8 mouse cellular contexts compared by ENCODE assay signal in the genomic region with DNA sequence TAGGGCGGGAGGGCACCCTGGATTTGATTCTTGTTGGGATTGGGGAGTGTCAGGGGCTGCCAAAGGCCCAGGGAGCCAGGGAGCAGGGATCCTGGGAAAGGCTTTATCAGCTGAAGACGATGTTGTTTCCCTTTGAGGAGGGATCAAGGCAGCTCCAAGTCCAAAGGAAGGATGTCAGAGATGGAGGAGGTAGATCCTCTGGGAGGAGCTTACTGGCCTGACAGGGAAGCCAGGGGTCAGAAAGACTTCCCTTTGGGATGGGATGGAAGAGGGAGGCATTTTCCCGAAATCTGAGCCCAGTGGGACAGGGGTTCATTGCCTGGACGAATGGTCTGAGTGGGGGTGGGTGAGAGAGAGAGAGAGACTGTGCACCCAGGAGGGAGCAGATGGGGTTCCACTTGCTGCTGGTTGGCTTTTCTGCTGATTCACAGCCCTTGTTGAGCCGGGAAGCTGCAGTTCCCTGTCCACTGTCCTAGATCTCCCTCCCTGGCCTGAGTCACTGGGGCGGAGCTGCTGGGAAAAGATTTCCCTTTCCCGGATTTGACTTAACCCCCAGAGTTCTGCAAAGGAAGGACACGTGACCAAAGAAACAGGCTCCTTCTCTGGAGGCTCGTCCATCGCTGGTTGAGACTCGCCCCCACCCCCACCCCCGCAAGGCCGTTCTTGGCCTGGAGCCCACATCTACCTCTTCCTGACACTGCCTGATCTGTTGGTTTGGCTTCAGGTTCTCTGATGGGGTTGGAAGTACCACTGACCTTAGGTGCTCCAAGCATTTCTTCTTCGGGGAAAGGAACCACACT. TPM values are rescaled to one million over a fixed set of nuclear protein-coding genes. Genes with fewer than 3 reads are reported as not detected.
DNase-seq lines count a peak whose midpoint lies in the region; ATAC-seq lines count a peak whose summit lies in the region.

No protein-coding gene starts in this region.

- H3K27ac ChIP-seq in heart, embryonic 10.5 days = peak overlapping the region; percentile 60
- H3K27ac ChIP-seq in kidney, embryonic 15.5 days = peak overlapping the region; percentile 70

- H3K36me3 ChIP-seq in heart, embryonic 10.5 days = peaks cover 24% of the 10 kb centered on the region
- H3K36me3 ChIP-seq in kidney, embryonic 15.5 days = peaks cover 27% of the 10 kb centered on the region

- peak overlapping the region; percentile 16 for H3K4me3 ChIP-seq in heart, embryonic 10.5 days
- peak overlapping the region; percentile 4; the same call in 1 of the 2 replicates for H3K4me3 ChIP-seq in kidney, embryonic 15.5 days (replicated peaks)

- 5% methylated on average over 14 of the region's 14 CpGs for WGBS in heart, embryonic 10.5 days
- 8% methylated on average over 14 of the region's 14 CpGs for WGBS in kidney, embryonic 15.5 days

- peak overlapping the region; percentile 44 for H3K4me2 ChIP-seq in kidney, embryonic 15.5 days

- no peaks in the 10 kb centered on the region for H3K9me3 ChIP-seq in heart, embryonic 10.5 days
- H3K9me3 ChIP-seq in kidney, embryonic 15.5 days (replicated peaks) = no peaks in the 10 kb centered on the region

- H3K27me3 ChIP-seq in heart, embryonic 10.5 days (ENCODE audit: insufficient read depth, poor library complexity, severe bottlenecking) = peaks cover 25% of the 10 kb centered on the region
- H3K27me3 ChIP-seq in kidney, embryonic 15.5 days = no peaks in the 10 kb centered on the region

- peak overlapping the region; percentile 32; the same call in 1 of the 2 replicates for H3K9ac ChIP-seq in kidney, embryonic 15.5 days

- H3K4me1 ChIP-seq in heart, embryonic 10.5 days = peaks cover 72% of the 10 kb centered on the region
- H3K4me1 ChIP-seq in kidney, embryonic 15.5 days = peaks cover 75% of the 10 kb centered on the region

- peak; percentile 46 for DNase-seq in right cerebral cortex, adult 18-20 months
- DNase-seq in right cerebral cortex, postnatal 14 days = no peak
- peak; percentile 78 for DNase-seq in adrenal gland, postnatal 25 days
- no peak for DNase-seq in heart, embryonic 10.5 days (ENCODE audit: low spot score)
- DNase-seq in lung, postnatal 10 days = peak; percentile 86
- peak; percentile 55 to 80 for DNase-seq in urinary bladder, postnatal 36 days (ENCODE audit: low spot score in 2 of 2)

- ATAC-seq in kidney, embryonic 15.5 days (replicated peaks; ENCODE audit: low FRiP score) = peak; percentile 56
- ATAC-seq in inflammation-experienced regulatory T-cells, adult 6 months = no peak

RNA-seq across cellular contexts. Expression of a gene that starts 5.4 kb away (rescaled TPM):
- 247 and 250 TPM in 2 replicates for total RNA-seq in adrenal gland, postnatal 25 days (2021)
- polyA plus RNA-seq in heart, embryonic 10.5 days (2016; fragmentation: Nextera tagmentation; extraction: Ambion mirVana) = 33.6 and 35.3 TPM in 2 replicates
- 73.2 and 83.3 TPM in 2 replicates for polyA plus RNA-seq in kidney, embryonic 15.5 days (2015; fragmentation: Nextera tagmentation; extraction: Ambion mirVana)
- 10 to 100 TPM; 23.3 to 28.5 (median 24.7) TPM for polyA plus RNA-seq in inflammation-experienced regulatory T-cells, adult 6 months (2017; shearing (Covaris generic))

RNA-seq across cellular contexts. Expression of a gene that starts 26.0 kb away (rescaled TPM):
- 0.30 and 0.38 TPM in 2 replicates for total RNA-seq in adrenal gland, postnatal 25 days (2021)
- 0.20 TPM in 1 of 2 replicates, not detected in the other for polyA plus RNA-seq in heart, embryonic 10.5 days (2016; fragmentation: Nextera tagmentation; extraction: Ambion mirVana)
- polyA plus RNA-seq in kidney, embryonic 15.5 days (2015; fragmentation: Nextera tagmentation; extraction: Ambion mirVana) = 4.7 and 4.9 TPM in 2 replicates
- polyA plus RNA-seq in inflammation-experienced regulatory T-cells, adult 6 months (2017; shearing (Covaris generic)) = not detected

RNA-seq across cellular contexts. Expression of a gene that starts 34.1 kb away (rescaled TPM):
- total RNA-seq in adrenal gland, postnatal 25 days (2021) = 1.6 and 1.9 TPM in 2 replicates
- polyA plus RNA-seq in heart, embryonic 10.5 days (2016; fragmentation: Nextera tagmentation; extraction: Ambion mirVana) = 0.65 and 0.98 TPM in 2 replicates
- polyA plus RNA-seq in kidney, embryonic 15.5 days (2015; fragmentation: Nextera tagmentation; extraction: Ambion mirVana) = 4.4 and 4.8 TPM in 2 replicates
- not detected for polyA plus RNA-seq in inflammation-experienced regulatory T-cells, adult 6 months (2017; shearing (Covaris generic))

RNA-seq across cellular contexts. Expression of a gene that starts 40.9 kb away (rescaled TPM):
- total RNA-seq in adrenal gland, postnatal 25 days (2021) = 78.7 and 91.8 TPM in 2 replicates
- polyA plus RNA-seq in heart, embryonic 10.5 days (2016; fragmentation: Nextera tagmentation; extraction: Ambion mirVana) = 37.8 and 40.4 TPM in 2 replicates
- 58.7 and 62.6 TPM in 2 replicates for polyA plus RNA-seq in kidney, embryonic 15.5 days (2015; fragmentation: Nextera tagmentation; extraction: Ambion mirVana)
- under 1 TPM in 2 of 3 experiments, not detected in 1; 0.21 to 0.23 TPM for polyA plus RNA-seq in inflammation-experienced regulatory T-cells, adult 6 months (2017; shearing (Covaris generic))

Comparison
In these comparisons a context has a peak if more than half of its experiments do, and no peak if none do; other contexts are left out.
1. DNase-seq: peak in right cerebral cortex, adult 18-20 months (single experiment), adrenal gland, postnatal 25 days (single experiment), lung, postnatal 10 days (single experiment) and urinary bladder, postnatal 36 days (2 of 2); none in right cerebral cortex, postnatal 14 days (single experiment) and heart, embryonic 10.5 days (single experiment).